Mouse (Mus musculus) heart, adult 2 months (tissue): ENCODE data around the gene Tm7sf2. TPM values are rescaled to one million over a fixed set of nuclear protein-coding genes. Genes with fewer than 3 reads are reported as not detected.

Experiments used
- DNase-seq, 2 experiments: peaks; one replicate each; pipeline ENCODE4 v3.0.0; 2021
- H3K27ac ChIP-seq: fragments of 200-600 bp; 2 replicates; pipeline ENCODE4 v1.8.1; 2022
- H3K27me3 ChIP-seq: fragments of 200-500 bp; 2 replicates; pipeline ENCODE4 v1.6.1; 2012; ENCODE audit warnings: mild to moderate bottlenecking, low read length, inconsistent platforms, mixed read lengths; ENCODE audit not compliant: control insufficient read depth, insufficient read depth
- H3K36me3 ChIP-seq: fragments of 200-500 bp; 2 replicates; pipeline ENCODE4 v1.6.1; 2012; ENCODE audit warnings: low read length, inconsistent platforms; ENCODE audit not compliant: control insufficient read depth, insufficient read depth
- H3K4me1 ChIP-seq: fragments of 200-500 bp; 2 replicates; pipeline ENCODE4 v1.6.1; 2011; ENCODE audit warnings: low read length; ENCODE audit not compliant: control insufficient read depth, insufficient read depth
- H3K4me3 ChIP-seq: fragments of 200-600 bp; 2 replicates; pipeline ENCODE4 v1.8.1; 2022
- H3K79me2 ChIP-seq: fragments of 200-500 bp; replicated peaks from 2 replicates; pipeline ENCODE4 v1.6.1; 2012; ENCODE audit warnings: mild to moderate bottlenecking, inconsistent platforms, low read length, moderate library complexity, mixed read lengths; ENCODE audit not compliant: control insufficient read depth, insufficient read depth
- H3K9ac ChIP-seq: fragments of 200-500 bp; 2 replicates; pipeline ENCODE4 v1.6.1; 2012; ENCODE audit warnings: low read depth, mild to moderate bottlenecking, control low read depth, inconsistent platforms, low read length, mixed read lengths
- CTCF ChIP-seq: fragments of 200-600 bp; IDR thresholded peaks from 2 replicates; pipeline ENCODE4 v1.8.1; 2022; ENCODE audit warnings: antibody characterized with exemption, mild to moderate bottlenecking, moderate library complexity
- EP300 ChIP-seq: fragments of 200-500 bp; IDR thresholded peaks from 2 replicates; pipeline ENCODE4 v1.6.1; 2011; ENCODE audit warnings: low read depth, low read length, control low read depth; ENCODE audit not compliant: insufficient read depth
- POLR2A ChIP-seq: fragments of 200-500 bp; IDR thresholded peaks from 2 replicates; pipeline ENCODE4 v1.6.1; 2011; ENCODE audit warnings: mild to moderate bottlenecking, low read depth, low read length, control low read depth; ENCODE audit not compliant: insufficient read depth
- WGBS: fragments of 180-500 bp; shearing (Covaris S2); methylation state at CpG from one replicate; pipeline ENCODE4 v1.1.7; 2018; 5-methylcytosine and 5-hydroxymethylcytosine counted together
- intact Hi-C: fragments of 180-260 bp; cut with DNase I; formaldehyde crosslinking; loops from one replicate; pipeline ENCODE4 v1.15.1; 2025
- polyA plus RNA-seq: library from polyadenylated mRNA; depleted of rRNA; stranded (reverse); fragments of >200 nt; gene quantifications from 2 replicates; pipeline ENCODE4 v1.2.3, GENCODE M21; 2012
- total RNA-seq, 2 experiments: library from RNA; stranded (reverse); gene quantifications; 2 replicates each; pipeline ENCODE4 v1.2.3; 2021

Tm7sf2 gene
- total and polyA plus RNA-seq, 3 experiments: 2.7 to 9.3 (median 3.7) TPM

DNA sequence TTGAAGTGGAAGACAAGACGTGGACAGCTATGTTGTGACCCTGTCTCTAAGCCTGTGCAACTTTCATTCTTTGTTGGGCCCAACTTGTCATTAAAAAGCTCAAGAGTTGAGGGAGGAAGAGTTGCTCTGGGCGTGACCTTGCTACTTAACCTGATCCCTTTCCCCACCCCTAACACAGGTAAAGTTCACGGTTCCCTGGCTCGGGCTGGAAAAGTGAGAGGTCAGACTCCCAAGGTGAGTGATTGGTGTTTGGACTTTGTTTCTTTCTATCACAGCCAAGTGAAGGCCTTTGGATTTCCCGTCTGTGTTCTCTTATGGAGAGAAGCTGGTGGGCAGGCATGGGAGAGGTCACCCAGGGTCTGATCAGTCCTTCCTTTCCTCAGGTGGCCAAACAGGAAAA, 9.2 kb downstream of the Tm7sf2 start:
- Histone ChIP-seq H3K9ac (no peak overlapping the region), H3K36me3 (peaks cover 4% of the 10 kb centered on the region), H3K27me3 (no peaks in the 10 kb centered on the region), H3K4me3 (peak overlapping the region; percentile 98; the same call in 1 of the 2 replicates), H3K4me1 (peaks cover 8% of the 10 kb centered on the region), H3K79me2 (no peaks in the 10 kb centered on the region), H3K27ac (no peak overlapping the region)
- TF ChIP-seq POLR2A: no peak
- no peak for TF ChIP-seq EP300
- no peak for TF ChIP-seq CTCF
- intact Hi-C loops: loop anchor here (1.0 kb wide), 1 partner anchor 25 kb away; the partner anchor contains the start of genes Cdca5 and Zfpl1
- 85% methylated on average over 5 of the region's 5 CpGs for WGBS
- no peak for DNase-seq

DNA sequence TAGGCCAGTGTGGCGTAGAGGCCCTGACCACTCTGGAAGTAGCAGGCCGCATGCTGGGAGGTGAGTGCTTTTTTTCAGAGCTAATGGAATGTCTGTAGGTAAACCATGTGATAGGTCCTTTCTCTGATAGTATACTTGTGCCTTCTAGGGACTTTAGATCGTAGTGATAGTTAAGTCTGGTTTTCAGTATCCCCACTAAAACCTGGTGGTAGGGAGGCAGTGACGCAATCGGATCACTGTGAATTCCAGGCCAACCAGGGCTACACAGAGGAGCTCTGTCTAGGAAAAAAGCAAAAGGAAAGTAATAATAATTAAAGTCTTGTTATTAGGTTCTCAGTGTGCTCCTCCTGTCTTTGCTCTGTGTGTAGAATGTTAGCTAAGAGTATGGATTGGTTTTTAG, 9.7 kb downstream of the Tm7sf2 start:
- Histone ChIP-seq H3K9ac (peak overlapping the region; percentile 88), H3K4me3 (peak overlapping the region; percentile 98), H3K27me3 (no peaks in the 10 kb centered on the region), H3K27ac (peak overlapping the region; percentile 74; the same call in 1 of the 2 replicates), H3K79me2 (no peaks in the 10 kb centered on the region), H3K36me3 (peaks cover 4% of the 10 kb centered on the region), H3K4me1 (peaks cover 8% of the 10 kb centered on the region)
- no peak for DNase-seq
- TF ChIP-seq CTCF (no peak), EP300 (no peak), POLR2A (no peak)
- WGBS: 23% methylated on average over 5 of the region's 5 CpGs
- intact Hi-C loops: loop anchor here (1.0 kb wide), 1 partner anchor 26 kb away; the partner anchor contains the start of genes Cdca5 and Zfpl1

DNA sequence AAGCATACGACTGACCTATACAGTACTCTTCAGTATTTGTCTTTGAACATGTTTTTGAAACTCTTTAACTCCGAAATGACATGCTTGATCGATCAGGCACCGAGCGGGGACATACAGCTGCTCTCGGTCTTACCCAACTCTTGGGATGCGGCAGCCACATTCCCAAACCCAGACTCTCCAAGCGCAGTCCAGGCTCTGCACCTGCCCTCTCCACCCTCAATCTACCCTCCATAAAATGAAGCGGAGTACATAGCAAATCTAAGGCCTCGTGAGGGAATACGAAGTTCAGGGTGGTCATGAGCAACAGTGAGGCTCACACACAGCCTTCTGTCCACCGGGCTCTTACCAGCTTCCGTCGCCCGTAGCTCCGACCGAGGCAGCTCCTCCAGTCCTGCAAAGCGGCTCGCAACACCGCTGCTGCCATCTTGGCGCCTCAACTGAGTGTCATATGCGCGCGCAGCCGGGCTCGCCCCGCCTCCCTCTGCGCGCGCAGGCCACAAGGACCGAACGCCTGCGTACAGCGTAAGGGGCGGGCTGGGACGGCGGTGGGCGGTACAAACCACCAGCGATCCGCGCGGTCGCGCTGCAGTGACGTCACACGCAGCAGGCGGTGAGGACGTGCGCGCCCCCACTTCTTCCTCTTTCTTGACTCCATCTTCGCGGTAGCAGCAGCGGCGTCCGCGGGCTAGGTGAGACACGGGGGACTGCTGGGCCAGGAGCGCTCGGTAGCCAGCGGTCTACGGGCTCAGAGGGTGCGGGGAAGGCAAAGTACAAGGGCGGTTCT, 10.7 kb downstream of the Tm7sf2 start, which contains the start of the genes Mrpl49 and Fau:
TSS of gene Mrpl49 (minus strand) at position 473 of the 784 bp plus-strand sequence.
TSS of gene Fau (plus strand) at position 532 of the 784 bp plus-strand sequence.
- peak; percentile 19; the same call in 1 of the 2 replicates for TF ChIP-seq EP300
- no peak for TF ChIP-seq CTCF
- TF ChIP-seq POLR2A: peak; percentile 97
- Histone ChIP-seq H3K4me3 (peak within 1 kb of the TSS; percentile 98), H3K36me3 (peaks cover 4% of the 10 kb centered on the region), H3K79me2 (no peaks in the 10 kb centered on the region), H3K27me3 (no peaks in the 10 kb centered on the region), H3K27ac (peak within 1 kb of the TSS; percentile 74), H3K9ac (peak within 1 kb of the TSS; percentile 88), H3K4me1 (peaks cover 8% of the 10 kb centered on the region)
- under 1% methylated on average over 63 of the region's 63 CpGs for WGBS
- intact Hi-C loops: loop anchor here (1.0 kb wide), 1 partner anchor 27 kb away; the partner anchor contains the start of genes Cdca5 and Zfpl1
- DNase-seq: peak; percentile 99

DNA sequence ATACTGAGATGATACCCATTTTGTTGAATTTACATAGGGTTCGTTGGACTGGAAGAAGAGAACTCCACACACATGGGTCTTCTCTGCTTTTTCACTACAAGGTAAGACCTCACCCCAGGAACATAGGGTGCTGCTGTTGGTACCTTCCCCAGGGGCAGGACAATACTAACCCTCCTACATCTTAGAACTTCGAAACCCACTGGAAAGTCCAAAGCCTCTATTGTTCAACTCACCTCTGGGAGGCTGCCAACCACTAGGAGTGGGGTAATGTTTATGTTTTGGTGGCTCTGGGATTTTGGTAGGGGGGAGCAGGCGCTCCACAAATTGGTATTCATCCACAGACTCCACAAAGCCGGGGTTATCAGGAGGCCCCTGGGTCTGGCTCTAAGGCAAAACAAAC, 11.5 kb downstream of the Tm7sf2 start:
- no peak overlapping the region for H3K9ac ChIP-seq
- intact Hi-C loops: no loop called here
- H3K4me3 ChIP-seq: peak overlapping the region; percentile 98
- H3K4me1 ChIP-seq: peaks cover 3% of the 10 kb centered on the region
- no peaks in the 10 kb centered on the region for H3K79me2 ChIP-seq
- H3K27ac ChIP-seq: no peak overlapping the region
- 42% methylated on average over 4 of the region's 4 CpGs for WGBS
- TF ChIP-seq POLR2A: no peak
- TF ChIP-seq CTCF: no peak
- no peak for TF ChIP-seq EP300
- H3K27me3 ChIP-seq: no peaks in the 10 kb centered on the region
- DNase-seq: no peak
- H3K36me3 ChIP-seq: peaks cover 4% of the 10 kb centered on the region

DNA sequence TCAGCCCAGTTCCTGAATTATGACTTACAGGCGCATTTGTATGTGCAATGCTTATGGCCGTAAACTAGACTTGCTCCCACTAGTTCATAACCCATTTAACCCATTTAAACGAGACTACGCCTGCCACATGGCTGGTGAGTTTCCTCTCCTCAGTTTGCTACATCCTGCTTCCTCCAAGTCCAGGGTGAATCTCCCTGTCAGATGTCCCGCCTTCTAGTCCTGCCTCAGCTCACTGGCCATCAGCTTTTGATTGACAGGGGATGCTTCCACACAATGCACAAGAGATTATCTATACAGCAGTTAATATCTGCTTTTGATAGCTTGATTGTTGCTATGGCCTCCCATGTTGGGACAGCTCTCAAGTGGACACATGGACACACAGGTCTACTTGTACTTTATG, 13.9 kb downstream of the Tm7sf2 start:
- WGBS: 65% methylated on average over 5 of the region's 5 CpGs
- no peaks in the 10 kb centered on the region for H3K79me2 ChIP-seq
- H3K9ac ChIP-seq: no peak overlapping the region
- TF ChIP-seq POLR2A (no peak), CTCF (no peak), EP300 (no peak)
- no peak overlapping the region for H3K4me3 ChIP-seq
- peaks cover 4% of the 10 kb centered on the region for H3K36me3 ChIP-seq
- H3K27ac ChIP-seq: no peak overlapping the region
- H3K27me3 ChIP-seq: no peaks in the 10 kb centered on the region
- intact Hi-C loops: no loop called here
- H3K4me1 ChIP-seq: peaks cover 3% of the 10 kb centered on the region
- no peak for DNase-seq

DNA sequence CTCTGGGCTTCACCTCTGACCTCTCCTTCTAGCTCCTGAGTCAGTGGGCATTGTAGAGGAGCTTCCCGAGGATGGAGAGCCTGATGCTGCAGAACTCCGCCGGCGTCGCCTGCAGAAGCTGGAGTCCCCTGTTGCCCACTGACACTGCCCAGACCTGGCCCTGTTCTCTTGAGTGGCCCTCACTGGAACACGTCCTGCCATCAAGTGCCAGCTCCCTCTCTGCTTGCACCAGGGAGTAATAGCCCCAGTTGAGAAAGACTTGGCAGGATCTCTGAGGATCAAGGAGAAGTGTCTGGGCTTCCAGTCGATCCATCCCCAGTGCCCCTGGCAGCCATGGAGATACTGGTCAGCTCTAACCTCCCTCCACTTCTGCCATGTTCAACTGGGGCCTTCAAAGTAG, 15.7 kb downstream of the Tm7sf2 start:
- Histone ChIP-seq H3K79me2 (peaks cover 1% of the 10 kb centered on the region; the same call in 1 of the 2 replicates), H3K27ac (no peak overlapping the region), H3K4me1 (peaks cover 2% of the 10 kb centered on the region), H3K27me3 (no peaks in the 10 kb centered on the region), H3K4me3 (no peak overlapping the region), H3K36me3 (no peaks in the 10 kb centered on the region; the same call in 1 of the 2 replicates), H3K9ac (no peak overlapping the region)
- TF ChIP-seq EP300 (no peak), POLR2A (no peak), CTCF (no peak)
- intact Hi-C loops: no loop called here
- 78% methylated on average over 7 of the region's 7 CpGs for WGBS
- DNase-seq: peak in 1 of 2 experiments; percentile 17
